Mouse (Mus musculus): Measurements from ENCODE around the gene Otud4. TPM values are rescaled to one million over a fixed set of nuclear protein-coding genes. Genes with fewer than 3 reads are reported as not detected.
A peak's percentile ranks its signal among the peaks of the same experiment; 100 is the strongest.
"Not testable (repeated sequence)": the region's sequence is repeated elsewhere in the genome, so short reads cannot be mapped to it uniquely, and the experiment has no call there.

Gene Otud4
- polyA plus RNA-seq, 1 experiment: 20.6 TPM

DNA sequence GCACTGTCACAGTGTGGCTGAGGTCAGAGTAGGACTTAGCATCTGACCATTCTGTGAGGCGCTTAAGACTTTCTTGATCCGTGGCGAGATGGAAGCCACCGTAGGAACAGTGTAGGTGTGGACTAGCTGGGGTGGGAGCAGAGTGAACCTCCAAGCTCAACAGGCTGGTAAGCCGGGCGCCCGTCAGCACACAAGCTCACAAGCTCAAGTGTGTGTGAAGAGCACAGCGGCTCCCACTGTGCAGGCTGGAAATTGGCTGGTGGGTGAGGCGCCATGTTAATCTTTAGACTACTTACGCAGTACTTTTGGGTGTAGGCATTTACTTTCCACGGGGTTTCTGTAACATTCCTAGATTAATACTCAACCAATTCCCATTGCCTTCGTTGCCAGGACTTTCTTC, 16.1 kb upstream of the Otud4 start:
- H3K4me3 ChIP-seq (ENCODE audit: insufficient read depth, low read depth, low read length): no peak overlapping the region
- peaks cover 4% of the 10 kb centered on the region; the same call in 1 of the 2 replicates for H3K4me1 ChIP-seq (ENCODE audit: control insufficient read depth, insufficient read depth, insufficient read length, low read length)
- no peak overlapping the region for H3K27ac ChIP-seq (replicated peaks; ENCODE audit: low read depth, low read length)

DNA sequence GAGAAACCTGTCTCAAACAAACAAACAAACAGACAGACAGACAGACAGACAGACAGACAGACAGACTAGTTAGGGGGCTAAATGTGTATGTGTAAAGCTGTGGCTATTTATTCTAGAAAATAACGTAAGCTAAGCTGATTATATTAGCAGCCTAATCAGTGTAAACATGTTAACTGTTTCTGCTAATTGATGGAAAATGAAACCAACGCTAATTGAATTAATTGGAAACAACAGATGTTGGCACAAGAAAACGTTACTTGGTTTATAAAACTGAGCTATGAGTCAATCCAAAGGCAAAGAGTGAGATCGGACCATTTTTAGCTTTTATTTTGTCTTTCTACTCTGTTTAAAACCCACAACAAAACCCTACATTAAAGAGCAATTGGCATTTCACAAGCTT, 15.0 kb upstream of the Otud4 start:
- peaks cover 4% of the 10 kb centered on the region; the same call in 1 of the 2 replicates for H3K4me1 ChIP-seq (ENCODE audit: control insufficient read depth, insufficient read depth, insufficient read length, low read length)
- H3K4me3 ChIP-seq (ENCODE audit: insufficient read depth, low read depth, low read length): no peak overlapping the region

DNA sequence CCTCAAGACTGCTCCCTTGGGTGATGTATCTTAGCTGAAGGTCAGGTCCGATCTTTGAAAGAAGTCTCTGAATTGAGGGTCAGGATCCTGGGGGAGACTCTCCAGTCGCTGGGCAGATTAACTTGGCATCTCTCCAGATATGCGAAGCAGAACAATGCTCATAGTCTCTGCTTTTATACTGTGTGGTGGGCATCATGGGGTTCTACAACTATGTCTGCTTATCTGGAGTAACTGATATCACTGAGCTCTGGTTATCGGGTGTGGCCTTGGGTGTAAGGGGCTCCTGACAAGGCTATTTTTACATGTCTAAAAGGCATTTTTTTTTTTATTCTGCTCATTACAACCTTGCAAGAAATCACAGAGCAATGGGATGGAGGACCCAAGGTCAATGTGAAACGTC, 13.2 kb upstream of the Otud4 start:
- H3K27ac ChIP-seq (replicated peaks; ENCODE audit: low read depth, low read length): no peak overlapping the region
- H3K4me3 ChIP-seq (ENCODE audit: insufficient read depth, low read depth, low read length): no peak overlapping the region

More for the DNA sequence above, 15.0 kb upstream of the Otud4 start:
- no peak overlapping the region for H3K27ac ChIP-seq (replicated peaks; ENCODE audit: low read depth, low read length)

DNA sequence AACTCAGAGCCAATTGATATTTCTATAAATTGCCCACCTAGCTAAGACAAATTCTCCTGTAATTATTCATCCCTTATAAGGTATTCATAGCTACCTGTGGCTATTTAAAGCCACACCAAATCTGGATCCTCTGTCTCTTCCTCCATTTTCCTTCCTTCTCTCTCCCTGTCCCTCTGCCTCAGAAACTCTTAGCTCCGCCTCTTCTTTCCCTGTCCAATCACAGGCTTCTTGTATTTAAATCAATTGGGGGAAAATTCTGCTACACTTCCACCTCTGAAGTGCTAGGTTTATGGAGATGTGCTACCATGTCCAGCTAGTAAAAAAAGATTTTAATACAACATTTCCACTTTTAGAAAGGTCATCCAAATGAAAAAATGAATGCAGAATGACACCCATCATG, 3.9 kb upstream of the Otud4 start:
- H3K4me1 ChIP-seq (ENCODE audit: control insufficient read depth, insufficient read depth, insufficient read length, low read length): no peaks in the 10 kb centered on the region
- H3K27ac ChIP-seq (replicated peaks; ENCODE audit: low read depth, low read length): no peak overlapping the region
- no peak overlapping the region for H3K4me3 ChIP-seq (ENCODE audit: insufficient read depth, low read depth, low read length)

More for the DNA sequence above, 13.2 kb upstream of the Otud4 start:
- H3K4me1 ChIP-seq (ENCODE audit: control insufficient read depth, insufficient read depth, insufficient read length, low read length): no peaks in the 10 kb centered on the region

DNA sequence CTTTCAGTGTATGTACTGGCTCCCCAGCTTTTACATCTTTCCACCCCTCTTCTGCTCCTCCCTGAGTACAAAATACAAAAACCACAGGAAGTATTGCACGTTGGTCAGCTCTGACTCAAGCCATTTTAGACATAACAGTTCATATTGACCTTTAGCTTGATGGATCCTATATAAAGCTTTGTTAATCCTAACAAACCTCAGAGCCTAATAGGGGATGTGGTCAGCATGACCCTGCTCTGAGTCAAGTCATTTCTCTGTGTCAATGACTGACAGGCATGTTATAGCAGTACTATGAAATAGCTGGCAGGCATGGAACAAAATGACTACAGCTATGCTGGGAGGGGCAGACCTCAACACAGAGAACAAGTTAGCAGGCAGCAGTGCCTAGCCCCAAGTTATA, 3.3 kb upstream of the Otud4 start:
- Histone ChIP-seq H3K27ac (replicated peaks; ENCODE audit: low read depth, low read length) (no peak overlapping the region), H3K4me1 (ENCODE audit: control insufficient read depth, insufficient read depth, insufficient read length, low read length) (peaks cover under 1% of the 10 kb centered on the region; the same call in 1 of the 2 replicates), H3K4me3 (ENCODE audit: insufficient read depth, low read depth, low read length) (no peak overlapping the region)

DNA sequence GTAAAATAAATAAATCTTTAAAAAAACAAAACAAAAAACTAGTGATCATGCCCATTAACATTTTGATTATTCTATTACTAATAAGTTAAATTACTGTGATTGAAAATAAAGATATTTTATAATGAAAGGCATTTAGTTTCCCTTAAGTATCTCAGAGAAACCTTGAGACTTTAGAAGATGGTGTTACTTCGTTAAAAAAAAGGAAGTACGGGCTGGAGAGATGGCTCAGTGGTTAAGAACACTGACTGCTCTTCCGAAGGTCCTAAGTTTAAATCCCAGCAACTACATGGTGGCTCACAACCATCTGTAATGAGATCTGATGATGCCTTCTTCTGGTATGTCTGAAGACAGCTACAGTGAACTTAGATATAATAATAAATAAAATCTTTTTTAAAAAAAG, 2.2 kb upstream of the Otud4 start:
- Histone ChIP-seq H3K4me1 (ENCODE audit: control insufficient read depth, insufficient read depth, insufficient read length, low read length) (peaks cover 3% of the 10 kb centered on the region; the same call in 1 of the 2 replicates), H3K4me3 (ENCODE audit: insufficient read depth, low read depth, low read length) (no peak overlapping the region), H3K27ac (replicated peaks; ENCODE audit: low read depth, low read length) (no peak overlapping the region)

DNA sequence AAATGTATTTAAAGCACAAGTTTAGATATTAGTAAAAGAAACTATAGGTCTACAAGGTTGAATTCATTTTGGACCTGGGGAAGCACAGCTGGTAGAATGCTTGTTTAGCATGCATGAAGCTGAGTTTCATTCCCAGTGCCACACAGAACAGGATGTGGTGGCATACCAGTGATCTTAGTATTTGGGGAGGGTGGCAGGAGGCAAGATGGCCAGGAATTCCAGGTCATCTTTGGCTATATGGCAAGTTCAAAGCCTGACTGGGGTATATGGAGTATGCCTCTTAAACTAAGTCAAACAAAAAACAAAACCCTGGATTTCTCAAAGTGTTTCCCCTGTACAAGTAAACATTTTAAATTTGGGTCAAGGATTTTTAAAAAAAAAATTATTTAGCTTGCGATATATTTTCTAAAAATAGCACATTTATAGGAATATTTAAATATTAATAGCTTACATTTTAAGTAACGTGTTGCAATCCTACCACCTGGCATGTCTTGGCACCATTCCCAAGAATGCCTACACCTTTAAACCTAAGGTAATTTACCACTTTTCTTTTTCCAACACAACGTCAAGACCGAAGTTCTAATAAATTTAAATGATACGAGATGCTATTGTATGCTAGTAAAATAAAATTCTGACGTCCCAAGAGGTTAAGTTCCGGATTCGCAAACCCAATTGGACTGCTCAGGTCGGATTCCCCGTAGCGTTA, 1.3 kb upstream of the Otud4 start:
- peaks cover 4% of the 10 kb centered on the region for H3K4me1 ChIP-seq (ENCODE audit: control insufficient read depth, insufficient read depth, insufficient read length, low read length)
- H3K4me3 ChIP-seq (ENCODE audit: insufficient read depth, low read depth, low read length): peak overlapping the region; percentile 90

DNA sequence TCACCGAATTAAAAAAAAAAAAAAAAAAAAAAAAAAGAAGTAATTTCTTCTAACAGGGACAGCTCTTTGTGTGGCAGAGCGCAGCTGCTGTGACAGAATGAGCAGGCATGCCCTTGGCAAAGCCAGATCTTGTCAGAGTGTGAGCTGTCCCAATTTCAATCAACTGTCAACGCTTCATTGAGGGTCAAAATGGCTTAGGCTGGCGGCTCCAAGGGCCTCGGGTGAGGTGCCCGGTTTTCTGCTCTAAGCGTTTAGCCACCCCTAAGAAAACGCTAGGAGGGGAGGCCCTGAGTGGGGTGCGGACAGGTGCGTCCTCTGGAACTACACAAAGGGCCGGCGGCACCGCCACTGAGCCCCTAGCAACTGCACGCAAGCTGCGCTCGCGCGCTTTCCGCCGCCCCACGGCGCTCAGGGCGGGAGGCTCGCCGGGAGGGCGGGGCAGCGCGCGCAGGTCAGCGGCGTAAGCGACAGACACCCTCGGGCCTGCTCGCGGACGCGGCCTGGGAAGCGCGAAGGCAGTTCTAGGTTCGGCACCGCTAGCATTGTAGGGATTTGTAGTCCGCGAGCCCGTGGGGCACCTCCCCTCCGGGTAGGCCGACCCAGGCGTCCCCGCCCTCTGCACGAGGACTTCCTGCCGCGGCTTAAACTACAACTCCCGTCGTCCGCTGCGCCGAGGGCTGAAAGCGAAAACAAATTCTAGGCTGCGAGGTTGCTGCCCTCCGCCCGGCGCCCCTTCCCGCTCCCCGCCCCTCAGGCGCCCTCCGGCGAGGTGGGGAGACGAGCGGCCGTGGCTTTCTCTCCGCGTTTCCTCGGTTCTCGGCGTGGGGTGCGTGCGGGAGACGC, 490 bp upstream of the Otud4 start:
- H3K4me3 ChIP-seq (ENCODE audit: insufficient read depth, low read depth, low read length): peak overlapping the region; percentile 94
- peaks cover 5% of the 10 kb centered on the region for H3K4me1 ChIP-seq (ENCODE audit: control insufficient read depth, insufficient read depth, insufficient read length, low read length)
- peak overlapping the region; percentile 69 for H3K27ac ChIP-seq (replicated peaks; ENCODE audit: low read depth, low read length)

More for the DNA sequence above, 1.3 kb upstream of the Otud4 start:
- no peak overlapping the region for H3K27ac ChIP-seq (replicated peaks; ENCODE audit: low read depth, low read length)

DNA sequence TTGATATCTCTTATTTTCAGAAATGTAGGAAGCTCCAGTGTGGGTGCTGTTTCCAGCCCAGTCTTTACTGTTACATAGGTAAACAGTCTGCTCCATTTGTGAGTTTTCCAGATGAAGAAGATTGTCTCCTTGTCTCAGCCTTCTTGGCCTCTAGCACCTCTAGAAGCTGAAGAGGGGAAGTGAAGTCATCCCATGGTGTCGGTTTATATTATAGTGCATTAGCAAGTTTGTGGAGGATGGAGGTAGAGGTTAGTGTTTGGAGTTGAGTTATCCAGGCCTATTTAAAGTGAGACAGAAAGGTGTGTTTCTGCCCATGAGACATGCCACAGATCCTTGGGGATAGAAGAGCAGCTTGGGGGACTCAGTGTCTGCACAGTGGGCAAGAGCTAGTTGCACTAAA, 1.7 kb downstream of the Otud4 start:
- H3K4me3 ChIP-seq (ENCODE audit: insufficient read depth, low read depth, low read length): 0 out of 2 replicates have a peak overlapping the region, but pooled peaks have one; percentile 11
- no peak overlapping the region for H3K27ac ChIP-seq (replicated peaks; ENCODE audit: low read depth, low read length)
- peaks cover 5% of the 10 kb centered on the region for H3K4me1 ChIP-seq (ENCODE audit: control insufficient read depth, insufficient read depth, insufficient read length, low read length)

DNA sequence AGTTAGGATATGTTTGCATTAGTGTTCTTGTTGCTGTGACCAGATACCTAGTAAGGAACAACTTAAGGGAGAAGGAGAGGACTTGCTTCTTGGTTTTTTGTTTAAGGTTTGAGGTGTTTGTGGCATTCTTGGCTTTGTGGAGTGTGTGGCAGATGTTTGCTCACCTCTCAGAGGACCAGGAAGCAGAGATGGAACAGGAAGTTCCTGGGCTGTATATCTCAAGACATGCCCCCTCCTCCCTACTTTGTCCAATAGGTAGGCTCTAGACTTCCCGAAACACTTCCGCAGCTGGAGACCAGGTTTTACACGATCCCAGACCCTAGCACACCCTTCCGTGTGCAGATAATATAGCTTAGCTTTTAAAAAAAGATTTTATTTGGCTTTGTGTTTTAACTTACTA, 10.2 kb downstream of the Otud4 start:
- Histone ChIP-seq H3K27ac (replicated peaks; ENCODE audit: low read depth, low read length) (no peak overlapping the region), H3K4me3 (ENCODE audit: insufficient read depth, low read depth, low read length) (no peak overlapping the region), H3K4me1 (ENCODE audit: control insufficient read depth, insufficient read depth, insufficient read length, low read length) (no peaks in the 10 kb centered on the region; the same call in none of the 2 replicates)

DNA sequence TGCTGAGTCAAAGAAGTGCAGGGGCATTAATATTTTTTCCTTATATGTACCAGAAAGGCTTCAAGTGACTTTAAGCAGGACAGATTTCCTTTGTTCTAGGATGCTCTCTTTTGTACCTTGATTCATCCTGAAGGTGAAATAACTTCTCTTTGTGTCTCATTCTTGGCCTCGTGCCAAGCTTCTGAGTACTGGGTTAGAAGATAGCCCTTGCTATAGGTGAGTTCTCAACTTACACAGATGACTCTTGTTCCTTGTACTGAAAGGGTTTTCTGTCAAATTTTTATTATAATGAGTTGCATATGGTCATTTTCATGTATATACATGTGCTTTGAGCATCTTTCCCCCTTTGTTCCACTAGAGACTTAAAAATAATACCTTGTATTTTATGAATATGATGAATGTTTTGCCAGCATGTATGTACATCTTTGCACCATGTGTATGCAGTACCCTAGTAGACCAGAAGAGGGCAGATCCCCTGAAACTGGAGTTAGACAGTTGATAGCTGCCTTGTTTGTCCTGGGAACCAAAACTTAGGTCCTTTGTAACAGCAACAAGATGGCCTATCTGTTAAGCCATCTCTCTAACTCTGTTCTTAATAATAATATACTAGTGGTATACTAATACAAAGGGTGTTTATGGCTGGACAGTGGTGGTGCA, 10.9 kb downstream of the Otud4 start:
- Histone ChIP-seq H3K4me1 (ENCODE audit: control insufficient read depth, insufficient read depth, insufficient read length, low read length) (no peaks in the 10 kb centered on the region; the same call in none of the 2 replicates), H3K4me3 (ENCODE audit: insufficient read depth, low read depth, low read length) (no peak overlapping the region), H3K27ac (replicated peaks; ENCODE audit: low read depth, low read length) (no peak overlapping the region)

DNA sequence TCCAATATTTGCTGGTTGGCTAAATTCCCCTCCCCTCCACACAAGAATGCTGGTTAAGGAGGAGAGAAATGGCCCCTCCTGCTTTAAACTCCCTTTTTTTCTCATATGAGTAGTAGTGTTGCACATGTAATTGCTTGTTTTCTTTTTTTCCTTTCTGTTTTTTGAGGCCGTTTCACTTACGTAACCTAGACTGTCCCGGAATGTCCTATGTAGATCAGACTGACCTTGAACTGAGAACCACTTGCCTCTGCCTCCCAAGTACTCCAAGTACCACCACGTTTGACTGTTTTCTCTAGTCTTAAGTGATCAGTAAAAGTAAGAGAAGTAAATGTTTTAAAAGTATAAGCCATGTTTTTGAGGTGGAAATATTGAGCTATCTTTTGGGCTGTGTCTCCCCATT, 14.3 kb downstream of the Otud4 start:
- Histone ChIP-seq H3K4me3 (ENCODE audit: insufficient read depth, low read depth, low read length) (no peak overlapping the region), H3K4me1 (ENCODE audit: control insufficient read depth, insufficient read depth, insufficient read length, low read length) (no peaks in the 10 kb centered on the region; the same call in 1 of the 2 replicates), H3K27ac (replicated peaks; ENCODE audit: low read depth, low read length) (peak overlapping the region; percentile 84)

DNA sequence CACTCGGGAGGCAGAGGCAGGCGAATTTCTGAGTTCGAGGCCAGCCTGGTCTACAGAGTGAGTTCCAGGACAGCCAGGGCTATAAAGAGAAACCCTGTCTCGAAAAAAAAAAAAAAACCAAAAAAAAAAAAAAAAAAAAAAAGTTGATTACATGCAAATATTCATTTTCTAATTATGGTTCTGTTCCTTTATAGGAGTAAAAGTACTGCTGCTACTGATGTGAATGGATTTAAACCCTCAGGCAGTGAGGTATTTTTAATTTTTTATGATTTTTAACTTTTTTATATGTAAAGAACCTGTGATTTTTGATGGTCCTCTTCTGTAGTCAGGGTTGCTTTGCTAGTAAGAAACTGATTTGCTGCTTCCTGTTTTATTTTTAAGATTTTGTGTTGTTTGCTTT, 19.3 kb downstream of the Otud4 start:
- not testable (repeated sequence) for H3K4me3 ChIP-seq (ENCODE audit: insufficient read depth, low read depth, low read length); H3K4me1 ChIP-seq (ENCODE audit: control insufficient read depth, insufficient read depth, insufficient read length, low read length)

DNA sequence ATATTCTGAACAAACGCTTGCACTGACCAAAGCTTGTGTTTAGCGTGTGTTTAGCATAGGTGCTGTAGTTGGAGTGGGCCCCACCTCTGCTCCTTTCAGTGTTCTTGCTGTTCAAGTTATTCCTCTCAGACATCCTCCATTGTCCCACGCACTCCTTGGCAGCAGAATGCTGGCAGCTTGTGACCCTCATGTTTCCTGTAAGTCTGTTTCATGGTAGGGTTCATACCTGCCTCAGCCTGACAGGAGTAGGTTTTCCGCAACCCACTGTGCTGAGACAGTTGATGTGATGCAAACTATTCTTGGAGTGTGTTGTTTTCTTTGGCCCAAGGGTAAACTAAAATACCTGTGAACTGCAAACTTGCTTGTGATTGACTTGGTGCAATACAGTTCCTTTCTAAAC, 37.0 kb downstream of the Otud4 start:
- Histone ChIP-seq H3K4me1 (ENCODE audit: control insufficient read depth, insufficient read depth, insufficient read length, low read length) (peaks cover 2% of the 10 kb centered on the region; the same call in 1 of the 2 replicates), H3K4me3 (ENCODE audit: insufficient read depth, low read depth, low read length) (no peak overlapping the region)

More for the DNA sequence above, 19.3 kb downstream of the Otud4 start:
- not testable (repeated sequence) for H3K27ac ChIP-seq (replicated peaks; ENCODE audit: low read depth, low read length)

DNA sequence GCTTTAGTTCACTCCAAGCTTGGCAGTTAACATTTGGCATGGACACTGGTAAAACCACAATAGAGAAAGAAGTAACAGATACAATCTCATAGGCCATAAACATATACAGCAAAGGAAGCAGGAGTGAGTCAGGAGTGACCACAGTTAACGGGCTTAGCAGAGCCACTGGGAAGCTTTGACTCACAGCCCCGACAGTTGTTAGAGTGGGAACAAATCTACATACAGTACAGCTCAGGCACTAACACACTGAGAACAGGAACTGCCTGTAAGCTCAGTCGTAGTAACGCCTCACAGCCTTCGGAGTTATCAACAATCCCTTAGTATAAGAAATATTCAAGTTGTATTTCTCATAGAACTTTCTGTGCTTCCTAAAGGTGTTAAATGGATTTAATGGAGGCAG, 39.6 kb downstream of the Otud4 start:
- H3K4me1 ChIP-seq (ENCODE audit: control insufficient read depth, insufficient read depth, insufficient read length, low read length): peaks cover 2% of the 10 kb centered on the region; the same call in 1 of the 2 replicates
- no peak overlapping the region for H3K4me3 ChIP-seq (ENCODE audit: insufficient read depth, low read depth, low read length)
- no peak overlapping the region for H3K27ac ChIP-seq (replicated peaks; ENCODE audit: low read depth, low read length)

More for the DNA sequence above, 37.0 kb downstream of the Otud4 start:
- no peak overlapping the region for H3K27ac ChIP-seq (replicated peaks; ENCODE audit: low read depth, low read length)

Measured in brown adipose tissue, adult 24 weeks (tissue).